Mouse (Mus musculus) neural tube, embryonic 13.5 days (tissue): ENCODE data around the gene Rbpj. TPM values are rescaled to one million over a fixed set of nuclear protein-coding genes. Genes with fewer than 3 reads are reported as not detected.

Experiments used
- ATAC-seq: fragments of 200-750 bp; cut with Nextera tagmentation; 2 replicates; pipeline ENCODE4 v1.8.0; 2017; ENCODE audit warnings: low read depth, mild to moderate bottlenecking, moderate TSS enrichment, moderate library complexity
- H3K27ac ChIP-seq: fragments of 300-500 bp; sonication (generic); replicated peaks from 2 replicates; pipeline ENCODE4 v1.5.1; 2015; ENCODE audit warnings: moderate library complexity, mild to moderate bottlenecking, inconsistent platforms
- H3K27me3 ChIP-seq: fragments of 300-500 bp; sonication (generic); 2 replicates; pipeline ENCODE4 v1.6.1; 2015; ENCODE audit warnings: mild to moderate bottlenecking, inconsistent platforms
- H3K36me3 ChIP-seq: fragments of 300-500 bp; sonication (generic); 2 replicates; pipeline ENCODE4 v1.6.1; 2015; ENCODE audit warnings: mild to moderate bottlenecking, inconsistent platforms
- H3K4me1 ChIP-seq: fragments of 300-500 bp; sonication (generic); replicated peaks from 2 replicates; pipeline ENCODE4 v1.6.1; 2015; ENCODE audit warnings: inconsistent platforms
- H3K4me2 ChIP-seq: fragments of 300-500 bp; sonication (generic); 2 replicates; pipeline ENCODE4 v1.6.1; 2015; ENCODE audit warnings: inconsistent platforms, mild to moderate bottlenecking, moderate library complexity
- H3K4me3 ChIP-seq: fragments of 300-500 bp; sonication (generic); 2 replicates; pipeline ENCODE4 v1.5.1; 2015; ENCODE audit warnings: mild to moderate bottlenecking, inconsistent platforms
- H3K9ac ChIP-seq: fragments of 300-500 bp; sonication (generic); 2 replicates; pipeline ENCODE4 v1.6.1; 2015; ENCODE audit warnings: moderate library complexity, mild to moderate bottlenecking, inconsistent platforms
- H3K9me3 ChIP-seq: fragments of 300-500 bp; sonication (generic); 2 replicates; pipeline ENCODE4 v1.6.1; 2016; ENCODE audit warnings: inconsistent platforms
- WGBS: fragments of 180-500 bp; shearing (Covaris S2); methylation state at CpG from one replicate; pipeline ENCODE4 v1.1.7; 2015; 5-methylcytosine and 5-hydroxymethylcytosine counted together
- polyA plus RNA-seq: library from polyadenylated mRNA; unstranded; fragments of >200 nt; fragmentation: Nextera tagmentation; extraction: Ambion mirVana; gene quantifications from 2 replicates; pipeline ENCODE4 v1.2.1, GENCODE M21; 2015

The Rbpj gene
- polyA plus RNA-seq, 1 experiment from 2014 or later: 37.5 TPM

GRCm38 (mm10) chr5:53696701-53697100 lies 230.7 kb downstream of the Rbpj start:
- Histone ChIP-seq H3K9ac (no peak overlapping the region), H3K9me3 (no peaks in the 10 kb centered on the region), H3K36me3 (no peaks in the 10 kb centered on the region), H3K27me3 (no peaks in the 10 kb centered on the region), H3K27ac (no peak overlapping the region), H3K4me3 (no peak overlapping the region), H3K4me2 (no peak overlapping the region), H3K4me1 (no peaks in the 10 kb centered on the region)
- WGBS: 80% methylated on average over 3 of the region's 3 CpGs
- no peak for ATAC-seq

GRCm38 (mm10) chr5:53697794-53698193 lies 231.8 kb downstream of the Rbpj start:
- Histone ChIP-seq H3K36me3 (no peaks in the 10 kb centered on the region), H3K27ac (no peak overlapping the region), H3K4me3 (no peak overlapping the region), H3K27me3 (no peaks in the 10 kb centered on the region), H3K9me3 (no peaks in the 10 kb centered on the region), H3K9ac (no peak overlapping the region), H3K4me1 (no peaks in the 10 kb centered on the region), H3K4me2 (no peak overlapping the region)
- ATAC-seq: no peak
- WGBS: 77% methylated on average over 9 of the region's 9 CpGs

GRCm38 (mm10) chr5:53702686-53703085 lies 236.7 kb downstream of the Rbpj start:
- Histone ChIP-seq H3K4me1 (peaks cover 18% of the 10 kb centered on the region), H3K36me3 (no peaks in the 10 kb centered on the region), H3K4me2 (no peak overlapping the region), H3K4me3 (no peak overlapping the region), H3K27ac (no peak overlapping the region), H3K9me3 (no peaks in the 10 kb centered on the region), H3K27me3 (no peaks in the 10 kb centered on the region), H3K9ac (no peak overlapping the region)
- ATAC-seq: no peak
- 79% methylated on average over 14 of the region's 14 CpGs for WGBS

Other genes with a start within 250 kb of the Rbpj start
- gene Smim20, start 199.1 kb upstream of the Rbpj start, polyA plus RNA-seq: 81.1 and 85.5 TPM in 2 replicates
- 2.6 and 3.1 TPM in 2 replicates for gene Cckar, start 241.6 kb downstream of the Rbpj start, polyA plus RNA-seq